Mouse (Mus musculus): Measurements from ENCODE around the gene Atf6.

- no peak for TF ChIP-seq CTCF (IDR thresholded peaks at IDR 0.05; ENCODE audit: low read depth)
- TF ChIP-seq EP300 (IDR thresholded peaks at IDR 0.05; ENCODE audit: low read depth), result no peak
Measured at GRCm38 (mm10) chr1:170876906-170877305, 9.3 kb upstream of the Atf6 start.
